Mouse (Mus musculus) limb, embryonic 11.5 days (tissue): ENCODE results near the gene Agfg1. TPM values are rescaled to one million over a fixed set of nuclear protein-coding genes. Genes with fewer than 3 reads are reported as not detected.

ENCODE experiments used
- ATAC-seq: fragments of 200-750 bp; cut with Nextera tagmentation; 2 replicates; pipeline ENCODE4 v1.8.0; 2017; ENCODE audit warnings: low read depth; ENCODE audit not compliant: insufficient number of reproducible peaks, low FRiP score, low TSS enrichment
- DNase-seq: peaks from one replicate; pipeline ENCODE4 v3.0.0-alpha.2; 2015; ENCODE audit warnings: low spot score
- H3K27ac ChIP-seq: fragments of 300-500 bp; sonication (generic); replicated peaks from 2 replicates; pipeline ENCODE4 v1.5.1; 2014; ENCODE audit warnings: low read depth, mild to moderate bottlenecking, low read length
- H3K27me3 ChIP-seq: fragments of 300-500 bp; sonication (generic); 2 replicates; pipeline ENCODE4 v1.6.1; 2014; ENCODE audit warnings: mild to moderate bottlenecking, low read length, mixed read lengths; ENCODE audit not compliant: control insufficient read depth, insufficient read depth
- H3K36me3 ChIP-seq: fragments of 300-500 bp; sonication (generic); 2 replicates; pipeline ENCODE4 v1.6.1; 2014; ENCODE audit warnings: mild to moderate bottlenecking, low read length, moderate library complexity, mixed read lengths; ENCODE audit not compliant: control insufficient read depth, insufficient read depth
- H3K4me1 ChIP-seq: fragments of 300-500 bp; sonication (generic); 2 replicates; pipeline ENCODE4 v1.6.1; 2014; ENCODE audit warnings: low read length, mixed read lengths; ENCODE audit not compliant: control insufficient read depth, insufficient read depth
- H3K4me2 ChIP-seq: fragments of 300-500 bp; sonication (generic); 2 replicates; pipeline ENCODE4 v1.6.1; 2014; ENCODE audit warnings: low read depth, mild to moderate bottlenecking, moderate library complexity; ENCODE audit not compliant: severe bottlenecking
- H3K4me3 ChIP-seq: fragments of 300-500 bp; sonication (generic); 2 replicates; pipeline ENCODE4 v1.5.1; 2014; ENCODE audit warnings: low read depth, low read length
- H3K9ac ChIP-seq: fragments of 300-500 bp; sonication (generic); 2 replicates; pipeline ENCODE4 v1.6.1; 2014; ENCODE audit warnings: mild to moderate bottlenecking, low read length
- H3K9me3 ChIP-seq: fragments of 300-500 bp; sonication (generic); 2 replicates; pipeline ENCODE4 v1.6.1; 2016; ENCODE audit warnings: low read length; ENCODE audit not compliant: control insufficient read depth
- WGBS: fragments of 180-500 bp; shearing (Covaris S2); extraction: QIAGEN DNeasy Blood & Tissue Kit; methylation state at CpG from one replicate; pipeline ENCODE4 v1.1.7; 2014; 5-methylcytosine and 5-hydroxymethylcytosine counted together
- polyA plus RNA-seq: library from polyadenylated mRNA; unstranded; fragments of >200 nt; fragmentation: Nextera tagmentation; extraction: Ambion mirVana; gene quantifications from 2 replicates; pipeline ENCODE4 v1.2.1, GENCODE M21; 2014

The Agfg1 gene
- polyA plus RNA-seq, 1 experiment from 2014 or later: 39.8 TPM

DNA sequence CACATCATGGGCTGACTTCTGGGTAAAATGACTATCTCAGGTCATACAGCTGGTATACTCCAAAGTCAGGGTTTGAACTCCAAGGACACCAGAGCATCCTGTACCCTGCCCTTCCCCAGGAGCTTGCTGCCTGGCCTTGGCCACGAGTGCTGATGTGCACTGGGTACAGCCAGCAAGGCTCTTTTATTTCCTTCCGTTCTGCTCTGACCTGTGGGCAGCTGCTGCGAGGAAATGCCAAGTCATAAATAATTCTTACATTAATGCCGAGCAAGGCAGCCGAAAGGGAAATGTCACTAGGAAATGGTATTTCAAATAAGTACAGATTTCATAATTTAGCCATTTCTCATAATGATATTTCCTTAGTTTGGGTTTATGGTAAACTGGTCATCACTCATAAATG, 41.0 kb upstream of the Agfg1 start:
- no peaks in the 10 kb centered on the region for H3K9me3 ChIP-seq

DNA sequence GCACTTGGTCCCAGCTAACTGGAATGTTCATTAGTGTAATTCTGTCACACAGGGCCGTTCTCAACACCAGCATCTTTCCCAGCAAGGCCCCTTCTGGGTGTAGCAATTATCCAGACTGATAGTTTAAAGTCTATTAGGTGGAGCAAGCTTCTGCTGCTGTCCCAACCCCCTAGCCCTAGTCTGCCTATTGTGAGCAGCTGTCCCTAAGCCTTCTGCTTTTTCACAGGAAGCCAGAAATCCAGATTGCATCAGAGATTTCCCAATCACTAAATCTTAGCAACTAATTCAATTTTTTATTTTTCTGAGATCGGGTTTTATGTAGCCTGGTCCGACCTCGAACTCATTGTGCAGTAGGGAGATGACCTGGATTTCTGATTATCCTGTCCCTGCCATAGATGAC, 40.4 kb upstream of the Agfg1 start:
- H3K27ac ChIP-seq: no peak overlapping the region
- no peaks in the 10 kb centered on the region for H3K27me3 ChIP-seq
- no peak overlapping the region for H3K4me3 ChIP-seq
- ATAC-seq: no peak
- no peaks in the 10 kb centered on the region for H3K9me3 ChIP-seq
- H3K4me1 ChIP-seq: no peaks in the 10 kb centered on the region
- H3K4me2 ChIP-seq: no peak overlapping the region
- DNase-seq: no peak
- 76% methylated on average over 4 of the region's 4 CpGs for WGBS
- no peak overlapping the region for H3K9ac ChIP-seq
- no peaks in the 10 kb centered on the region for H3K36me3 ChIP-seq

More for the DNA sequence above, 41.0 kb upstream of the Agfg1 start:
- no peak overlapping the region for H3K4me3 ChIP-seq
- no peak overlapping the region for H3K27ac ChIP-seq
- WGBS: 58% methylated on average over 5 of the region's 5 CpGs
- H3K4me2 ChIP-seq: no peak overlapping the region
- DNase-seq: no peak
- no peak overlapping the region for H3K9ac ChIP-seq
- no peaks in the 10 kb centered on the region for H3K27me3 ChIP-seq
- no peaks in the 10 kb centered on the region for H3K4me1 ChIP-seq
- no peaks in the 10 kb centered on the region for H3K36me3 ChIP-seq
- no peak for ATAC-seq

DNA sequence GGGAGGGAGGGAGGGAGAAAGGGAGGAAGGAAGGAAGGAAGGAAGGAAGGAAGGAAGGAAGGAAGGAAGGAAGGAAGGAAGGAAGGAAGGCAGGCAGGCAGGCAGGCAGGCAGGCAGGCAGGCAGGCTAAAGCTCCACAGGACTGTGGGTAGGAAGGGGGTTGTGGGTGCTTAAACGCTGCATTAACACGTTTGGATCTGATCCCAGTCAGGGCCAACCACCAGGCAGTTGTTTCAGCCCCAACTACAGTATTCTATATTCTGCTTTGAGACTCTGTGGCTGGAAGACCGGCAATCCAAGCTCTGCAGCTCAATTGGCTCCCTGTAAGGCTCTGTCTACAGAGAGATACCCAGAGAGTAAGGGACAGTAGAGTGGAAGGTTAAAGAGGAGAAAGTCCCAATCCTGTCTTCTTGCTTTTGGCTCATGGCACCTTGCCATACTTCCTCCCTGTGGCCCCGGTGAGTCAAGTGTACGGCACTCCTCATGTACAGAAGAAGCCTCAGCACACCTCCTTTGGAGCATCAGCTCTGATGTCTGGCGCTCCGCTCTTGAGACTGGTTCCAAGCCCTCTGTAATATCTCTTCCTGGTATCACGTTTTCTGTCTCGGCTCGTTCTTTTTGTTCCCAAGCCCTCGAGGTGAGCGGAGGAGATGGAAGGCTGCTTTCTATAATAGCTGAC, 38.0 kb upstream of the Agfg1 start:
- Histone ChIP-seq H3K36me3 (no peaks in the 10 kb centered on the region), H3K4me2 (no peak overlapping the region), H3K4me3 (no peak overlapping the region), H3K9me3 (no peaks in the 10 kb centered on the region), H3K27ac (no peak overlapping the region), H3K9ac (no peak overlapping the region), H3K4me1 (no peaks in the 10 kb centered on the region), H3K27me3 (no peaks in the 10 kb centered on the region)
- ATAC-seq (no peak), DNase-seq (no peak)
- 87% methylated on average over 12 of the region's 12 CpGs for WGBS

DNA sequence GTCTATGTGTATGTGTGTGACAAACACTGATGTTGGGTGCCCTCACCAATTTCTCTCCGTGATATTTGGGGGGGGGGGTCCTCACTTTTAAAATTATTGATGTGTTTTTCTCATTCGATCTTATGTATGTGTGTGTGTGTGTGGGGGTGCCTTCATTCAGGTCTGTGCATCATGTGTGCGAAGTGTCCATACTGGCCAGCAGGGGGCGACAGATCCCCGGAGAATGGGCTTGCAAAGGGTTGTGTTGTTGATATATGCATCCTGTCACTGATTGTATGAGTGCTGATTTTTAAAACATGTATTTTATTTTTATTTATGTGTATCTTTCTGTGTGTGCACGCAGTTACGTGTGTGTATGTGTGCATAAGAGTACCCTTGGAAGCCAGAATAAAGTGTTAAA, 35.7 kb upstream of the Agfg1 start:
- Histone ChIP-seq H3K9me3 (no peaks in the 10 kb centered on the region), H3K27me3 (no peaks in the 10 kb centered on the region), H3K4me1 (no peaks in the 10 kb centered on the region), H3K36me3 (no peaks in the 10 kb centered on the region), H3K4me3 (no peak overlapping the region), H3K27ac (no peak overlapping the region), H3K4me2 (no peak overlapping the region), H3K9ac (no peak overlapping the region)
- no peak for DNase-seq
- ATAC-seq: no peak
- 74% methylated on average over 7 of the region's 7 CpGs for WGBS

DNA sequence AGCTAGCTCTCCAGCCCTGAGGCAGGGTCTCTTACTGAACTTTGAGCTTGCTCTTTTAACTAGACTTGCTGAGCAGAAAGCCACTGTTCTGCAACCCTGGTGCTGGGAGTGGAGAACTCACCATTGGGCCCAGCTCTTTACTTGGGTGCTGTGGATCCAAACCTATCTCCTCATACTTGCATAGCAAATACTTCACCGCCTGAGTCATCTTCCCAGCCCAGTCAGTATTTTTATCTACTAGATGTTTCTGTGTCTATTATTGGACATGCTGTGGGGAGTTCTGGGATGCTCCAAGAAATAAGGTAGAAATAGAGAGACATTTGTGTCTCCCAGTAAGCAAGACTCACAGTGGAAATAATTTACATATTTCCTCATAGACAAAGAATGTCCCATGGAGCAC, 35.2 kb upstream of the Agfg1 start:
- Histone ChIP-seq H3K4me2 (no peak overlapping the region), H3K4me3 (no peak overlapping the region), H3K27me3 (no peaks in the 10 kb centered on the region), H3K27ac (no peak overlapping the region), H3K4me1 (no peaks in the 10 kb centered on the region), H3K9ac (no peak overlapping the region), H3K36me3 (no peaks in the 10 kb centered on the region), H3K9me3 (no peaks in the 10 kb centered on the region)
- DNase-seq (no peak), ATAC-seq (no peak)
- 87% methylated on average over 1 of the region's 1 CpGs for WGBS

DNA sequence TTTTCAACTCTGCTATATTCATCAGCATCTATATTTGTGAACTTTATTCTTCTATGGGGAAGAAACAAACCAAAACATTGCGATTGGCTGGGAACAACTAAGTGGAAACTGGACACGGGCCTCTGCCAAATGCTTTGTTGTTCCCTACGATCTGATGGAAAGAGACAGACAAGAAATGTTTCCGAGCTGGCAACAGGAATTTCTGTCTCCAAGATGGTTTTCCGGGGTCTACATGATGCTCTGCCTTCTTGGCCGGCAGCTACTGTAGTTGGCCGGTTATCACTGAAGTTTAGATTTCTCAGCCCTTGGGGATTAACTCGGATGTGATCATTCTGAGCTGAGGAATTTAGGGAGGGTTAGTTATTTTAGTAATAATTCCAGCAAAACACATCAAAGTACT, 32.9 kb upstream of the Agfg1 start:
- DNase-seq (no peak), ATAC-seq (no peak)
- no peaks in the 10 kb centered on the region for H3K9me3 ChIP-seq
- no peak overlapping the region for H3K27ac ChIP-seq
- no peaks in the 10 kb centered on the region for H3K36me3 ChIP-seq
- no peaks in the 10 kb centered on the region for H3K27me3 ChIP-seq
- no peak overlapping the region for H3K4me2 ChIP-seq
- H3K4me3 ChIP-seq: no peak overlapping the region
- H3K9ac ChIP-seq: no peak overlapping the region
- H3K4me1 ChIP-seq: no peaks in the 10 kb centered on the region
- 93% methylated on average over 8 of the region's 8 CpGs for WGBS

DNA sequence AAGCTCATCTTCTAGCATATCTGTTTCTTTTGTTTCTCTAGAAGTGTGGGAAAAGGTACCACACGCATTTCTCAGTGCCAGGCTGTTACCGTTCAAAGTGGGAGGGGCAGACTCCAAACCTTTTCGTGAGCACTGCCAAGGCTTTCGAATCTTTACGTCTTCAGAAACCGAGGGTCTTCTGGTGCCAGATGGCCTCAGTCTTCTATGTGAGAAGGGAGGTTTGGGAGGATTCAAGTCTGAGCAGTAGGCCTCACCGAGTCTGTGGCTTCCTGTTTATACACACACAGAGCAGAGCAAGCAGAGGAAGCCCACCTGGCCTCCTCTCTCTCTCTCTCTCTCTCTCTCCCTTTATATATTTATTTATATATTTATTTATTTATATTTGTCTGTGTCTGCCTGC, 32.1 kb upstream of the Agfg1 start:
- H3K4me3 ChIP-seq: no peak overlapping the region
- H3K36me3 ChIP-seq: no peaks in the 10 kb centered on the region
- no peak for DNase-seq
- H3K9me3 ChIP-seq: no peaks in the 10 kb centered on the region
- no peaks in the 10 kb centered on the region for H3K4me1 ChIP-seq
- no peaks in the 10 kb centered on the region for H3K27me3 ChIP-seq
- ATAC-seq: no peak
- H3K4me2 ChIP-seq: no peak overlapping the region
- whole genome bisulfite sequencing: 83% methylated on average over 7 of the region's 7 CpGs
- H3K9ac ChIP-seq: no peak overlapping the region
- no peak overlapping the region for H3K27ac ChIP-seq

DNA sequence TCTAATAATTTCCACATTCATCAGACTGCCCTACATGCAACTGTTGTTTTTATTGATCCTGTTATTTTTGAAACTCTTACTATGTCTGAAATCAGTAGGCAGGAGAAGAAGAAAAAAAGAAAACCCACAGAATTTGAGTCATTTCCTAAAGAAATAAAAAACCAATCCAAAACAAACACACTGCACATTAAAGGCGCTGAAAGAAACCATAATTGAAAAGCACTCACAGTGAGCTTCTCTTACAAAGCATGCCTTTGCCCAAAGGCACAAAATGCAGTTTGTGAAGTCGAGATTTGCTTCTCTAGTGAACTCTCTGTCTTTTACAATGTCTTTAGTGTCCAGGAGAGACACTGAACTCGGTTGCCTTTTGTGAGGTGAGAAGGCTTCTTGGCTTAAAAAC, 30.7 kb upstream of the Agfg1 start:
- no peak overlapping the region for H3K4me2 ChIP-seq
- no peaks in the 10 kb centered on the region for H3K4me1 ChIP-seq
- WGBS: 75% methylated on average over 3 of the region's 3 CpGs
- H3K27ac ChIP-seq: no peak overlapping the region
- ATAC-seq: no peak
- H3K36me3 ChIP-seq: no peaks in the 10 kb centered on the region
- no peaks in the 10 kb centered on the region for H3K9me3 ChIP-seq
- no peaks in the 10 kb centered on the region for H3K27me3 ChIP-seq
- H3K4me3 ChIP-seq: no peak overlapping the region
- no peak overlapping the region for H3K9ac ChIP-seq
- no peak for DNase-seq

DNA sequence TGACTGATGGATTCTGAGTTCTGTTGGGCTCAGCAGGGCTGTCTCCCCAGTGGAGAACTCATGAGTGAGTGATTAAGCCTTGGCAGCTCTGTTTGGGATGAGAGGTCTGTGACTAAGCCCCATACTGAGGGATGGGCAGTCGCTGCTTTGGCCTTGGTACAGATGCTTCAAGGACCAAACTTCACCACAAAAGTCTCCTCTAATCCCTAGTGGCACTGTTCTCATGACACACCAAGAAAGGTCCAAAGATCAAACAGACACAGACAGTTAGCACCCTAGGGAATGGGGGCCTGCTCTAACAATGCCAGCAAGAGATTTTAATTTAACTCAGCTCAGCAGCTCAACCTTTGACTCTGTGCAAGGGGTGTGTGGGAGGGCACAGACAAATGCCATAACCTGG, 27.5 kb upstream of the Agfg1 start:
- H3K4me2 ChIP-seq: no peak overlapping the region
- H3K36me3 ChIP-seq: no peaks in the 10 kb centered on the region
- H3K9ac ChIP-seq: no peak overlapping the region
- 68% methylated on average over 1 of the region's 1 CpGs for whole genome bisulfite sequencing
- H3K9me3 ChIP-seq: no peaks in the 10 kb centered on the region
- H3K4me3 ChIP-seq: no peak overlapping the region
- H3K27me3 ChIP-seq: no peaks in the 10 kb centered on the region
- no peak for ATAC-seq
- H3K4me1 ChIP-seq: no peaks in the 10 kb centered on the region
- DNase-seq: no peak
- no peak overlapping the region for H3K27ac ChIP-seq
